ENCODE assay signal across 8 mouse cellular contexts in the genomic region with DNA sequence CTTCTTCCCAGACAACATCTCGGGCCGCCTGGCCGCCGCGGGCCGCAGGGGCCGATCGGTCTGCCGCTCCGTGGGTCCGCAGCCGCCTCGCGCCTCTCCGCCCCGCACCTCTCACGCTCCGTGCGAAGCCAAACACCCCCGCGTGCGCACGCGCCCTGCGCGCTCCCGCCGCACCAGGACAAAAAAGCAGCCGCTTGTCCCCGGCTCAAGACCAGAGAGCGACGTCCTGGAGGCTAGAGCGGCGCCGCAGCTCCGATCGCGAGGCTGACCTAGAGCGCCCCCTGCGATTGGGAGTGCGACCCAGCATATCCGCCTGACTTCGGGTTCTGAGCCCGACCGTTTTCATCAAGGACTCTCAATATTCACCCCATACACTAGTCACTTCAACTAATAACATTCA. TPM values are rescaled to one million over a fixed set of nuclear protein-coding genes. Genes with fewer than 3 reads are reported as not detected.
DNase-seq lines count a peak whose midpoint lies in the region; ATAC-seq and TF ChIP-seq lines count a peak whose summit lies in the region.

Kdm1a (minus strand) TSS at position 156 of the 400 bp plus-strand sequence.

- H3K4me2 ChIP-seq in kidney, embryonic 14.5 days (replicated peaks; ENCODE audit: low read depth, low read length), result peak within 1 kb of the TSS; percentile 59
- H3K4me2 ChIP-seq in limb, embryonic 15.5 days, result peak within 1 kb of the TSS; percentile 59

- H3K4me1 ChIP-seq in bone marrow macrophage, adult 2 months (ENCODE audit: control insufficient read depth, insufficient read depth, low read length), result peaks cover 11% of the 10 kb centered on the region
- 0 out of 2 replicates have a peak, but pooled peaks cover 8% of the 10 kb centered on the region for H3K4me1 ChIP-seq in embryonic fibroblast, embryonic 13.5 days (ENCODE audit: control insufficient read depth, insufficient read depth, low read length)
- H3K4me1 ChIP-seq in kidney, embryonic 14.5 days (ENCODE audit: control insufficient read depth, insufficient read depth, low read length), result peaks cover 10% of the 10 kb centered on the region
- H3K4me1 ChIP-seq in limb, embryonic 15.5 days, result peaks cover 10% of the 10 kb centered on the region

- peak within 1 kb of the TSS; percentile 99 for H3K9ac ChIP-seq in kidney, embryonic 14.5 days (ENCODE audit: low read depth, low read length)
- peak within 1 kb of the TSS; percentile 98 for H3K9ac ChIP-seq in limb, embryonic 15.5 days

- peak within 1 kb of the TSS; percentile 34; the same call in 1 of the 2 replicates for H3K27ac ChIP-seq in bone marrow macrophage, adult 2 months (ENCODE audit: insufficient read depth, low read depth, low read length)
- peak within 1 kb of the TSS; percentile 24; the same call in 1 of the 2 replicates for H3K27ac ChIP-seq in embryonic fibroblast, embryonic 13.5 days (ENCODE audit: insufficient read depth, low read length)
- H3K27ac ChIP-seq in kidney, embryonic 14.5 days (ENCODE audit: low read depth, low read length), result peak within 1 kb of the TSS; percentile 84
- H3K27ac ChIP-seq in limb, embryonic 15.5 days, result peak within 1 kb of the TSS; percentile 94

- TF ChIP-seq CTCF in bone marrow macrophage, adult 2 months (IDR thresholded peaks at IDR 0.05; ENCODE audit: low read depth, low read length), result peak; percentile 33; the same call in 1 of the 2 replicates
- peak; percentile 83 for TF ChIP-seq CTCF in embryonic fibroblast, embryonic 13.5 days (IDR thresholded peaks at IDR 0.05; ENCODE audit: borderline replicate concordance, insufficient read depth, low read length)

- DNase-seq in A20 (ENCODE audit: low read depth, low spot score), result peak; percentile 96
- peak; percentile 91 to 93 for DNase-seq in heart, adult 9 months (ENCODE audit: low spot score in 2 of 2)
- DNase-seq in monocyte, adult 2 months (ENCODE audit: low read depth in 1 of 2, low spot score in 2 of 2), result peak; percentile 76 to 91
- peak; percentile 92 for DNase-seq in spleen, postnatal 36 days (ENCODE audit: low spot score in 2 of 2)

- WGBS in kidney, embryonic 14.5 days, result 0% methylated on average over 40 of the region's 45 CpGs
- under 1% methylated on average over 43 of the region's 45 CpGs for WGBS in limb, embryonic 15.5 days

- peak within 1 kb of the TSS; percentile 94 for H3K4me3 ChIP-seq in bone marrow macrophage, adult 2 months (ENCODE audit: insufficient read depth, low read length)
- peak within 1 kb of the TSS; percentile 96 for H3K4me3 ChIP-seq in embryonic fibroblast, embryonic 13.5 days (ENCODE audit: insufficient read depth, low read length)
- H3K4me3 ChIP-seq in kidney, embryonic 14.5 days (ENCODE audit: low read length), result peak within 1 kb of the TSS; percentile 80
- H3K4me3 ChIP-seq in limb, embryonic 15.5 days, result peak within 1 kb of the TSS; percentile 99

- H3K36me3 ChIP-seq in kidney, embryonic 14.5 days (ENCODE audit: control insufficient read depth, insufficient read depth, low read length), result no peaks in the 10 kb centered on the region
- H3K36me3 ChIP-seq in limb, embryonic 15.5 days, result 0 out of 2 replicates have a peak, but pooled peaks cover 2% of the 10 kb centered on the region

- ATAC-seq in kidney, embryonic 14.5 days (ENCODE audit: low FRiP score, low TSS enrichment), result peak; percentile 88
- ATAC-seq in limb, embryonic 15.5 days (ENCODE audit: insufficient number of reproducible peaks, low FRiP score, low TSS enrichment, low read depth), result peak; percentile 83

- TF ChIP-seq POLR2A in bone marrow macrophage, adult 2 months (IDR thresholded peaks at IDR 0.05; ENCODE audit: borderline replicate concordance, low read depth, low read length), result no peak
- peak; percentile 88 for TF ChIP-seq POLR2A in embryonic fibroblast, embryonic 13.5 days (IDR thresholded peaks at IDR 0.05; ENCODE audit: low read depth, low read length)

- H3K27me3 ChIP-seq in kidney, embryonic 14.5 days (ENCODE audit: control insufficient read depth, insufficient read depth, low read length), result no peaks in the 10 kb centered on the region
- H3K27me3 ChIP-seq in limb, embryonic 15.5 days, result no peaks in the 10 kb centered on the region

- H3K9me3 ChIP-seq in kidney, embryonic 14.5 days (ENCODE audit: control insufficient read depth, low read length), result no peaks in the 10 kb centered on the region
- H3K9me3 ChIP-seq in limb, embryonic 15.5 days, result no peaks in the 10 kb centered on the region

RNA-seq across cellular contexts. Expression of gene Kdm1a, which starts in this region (rescaled TPM):
- 29.9 and 32.7 TPM in 2 replicates for polyA plus RNA-seq in bone marrow macrophage, adult 2 months (2012; ENCODE audit: insufficient read depth, insufficient read length, missing spikeins)
- 83.4 and 88.7 TPM in 2 replicates for polyA plus RNA-seq in embryonic fibroblast, embryonic 13.5 days (2011; ENCODE audit: insufficient read length, low read depth, missing spikeins)
- polyA plus RNA-seq in kidney, embryonic 14.5 days (2014; fragmentation: Nextera tagmentation; extraction: Ambion mirVana), result 60.9 and 69.9 TPM in 2 replicates
- polyA plus RNA-seq in limb, embryonic 15.5 days (2015; fragmentation: Nextera tagmentation; extraction: Ambion mirVana), result 26.8 and 34.8 TPM in 2 replicates

Comparison
In these comparisons a context has a peak if more than half of its experiments do, and no peak if none do; other contexts are left out.
1. Peak in every context shown above with its lines: DNase-seq, ATAC-seq, H3K4me3 ChIP-seq and H3K27ac ChIP-seq.
2. H3K27ac ChIP-seq: peak in every context shown above with its lines; median percentile 94 in limb, embryonic 15.5 days; 84 in kidney, embryonic 14.5 days; 34 in bone marrow macrophage, adult 2 months; 24 in embryonic fibroblast, embryonic 13.5 days.